Mouse (Mus musculus) heart, embryonic 15.5 days (tissue): ENCODE data around the gene Rho. TPM values are rescaled to one million over a fixed set of nuclear protein-coding genes. Genes with fewer than 3 reads are reported as not detected.

Experiments
- ATAC-seq: fragments of 200-750 bp; cut with Nextera tagmentation; replicated peaks from 2 replicates; pipeline ENCODE4 v1.8.0; 2017; ENCODE audit warnings: low read depth, moderate TSS enrichment; ENCODE audit not compliant: insufficient number of reproducible peaks, insufficient read depth, low FRiP score
- H3K27ac ChIP-seq: fragments of 300-500 bp; sonication (generic); 2 replicates; pipeline ENCODE4 v1.5.1; 2015; ENCODE audit warnings: mild to moderate bottlenecking, inconsistent platforms
- H3K27me3 ChIP-seq: fragments of 300-500 bp; sonication (generic); 2 replicates; pipeline ENCODE4 v1.6.1; 2015; ENCODE audit warnings: inconsistent platforms
- H3K36me3 ChIP-seq: fragments of 300-500 bp; sonication (generic); 2 replicates; pipeline ENCODE4 v1.6.1; 2015; ENCODE audit warnings: mild to moderate bottlenecking, inconsistent platforms
- H3K4me1 ChIP-seq: fragments of 300-500 bp; sonication (generic); replicated peaks from 2 replicates; pipeline ENCODE4 v1.6.1; 2015; ENCODE audit warnings: inconsistent platforms
- H3K4me2 ChIP-seq: fragments of 300-500 bp; sonication (generic); 2 replicates; pipeline ENCODE4 v1.6.1; 2015; ENCODE audit warnings: inconsistent platforms, mild to moderate bottlenecking, moderate library complexity
- H3K4me3 ChIP-seq: fragments of 300-500 bp; sonication (generic); 2 replicates; pipeline ENCODE4 v1.5.1; 2015; ENCODE audit warnings: mild to moderate bottlenecking, inconsistent platforms
- H3K9ac ChIP-seq: fragments of 300-500 bp; sonication (generic); 2 replicates; pipeline ENCODE4 v1.6.1; 2015; ENCODE audit warnings: mild to moderate bottlenecking, inconsistent platforms
- H3K9me3 ChIP-seq: fragments of 300-500 bp; sonication (generic); replicated peaks from 2 replicates; pipeline ENCODE4 v1.6.1; 2016; ENCODE audit warnings: inconsistent platforms
- WGBS: fragments of 180-500 bp; shearing (Covaris S2); methylation state at CpG from one replicate; pipeline ENCODE4 v1.1.7; 2015; ENCODE audit warnings: mixed read lengths; 5-methylcytosine and 5-hydroxymethylcytosine counted together
- polyA plus RNA-seq: library from polyadenylated mRNA; unstranded; fragments of >200 nt; fragmentation: Nextera tagmentation; extraction: Ambion mirVana; gene quantifications from 2 replicates; pipeline ENCODE4 v1.2.1, GENCODE M21; 2015

The Rho gene
- polyA plus RNA-seq, 1 experiment from 2014 or later: not detected

DNA sequence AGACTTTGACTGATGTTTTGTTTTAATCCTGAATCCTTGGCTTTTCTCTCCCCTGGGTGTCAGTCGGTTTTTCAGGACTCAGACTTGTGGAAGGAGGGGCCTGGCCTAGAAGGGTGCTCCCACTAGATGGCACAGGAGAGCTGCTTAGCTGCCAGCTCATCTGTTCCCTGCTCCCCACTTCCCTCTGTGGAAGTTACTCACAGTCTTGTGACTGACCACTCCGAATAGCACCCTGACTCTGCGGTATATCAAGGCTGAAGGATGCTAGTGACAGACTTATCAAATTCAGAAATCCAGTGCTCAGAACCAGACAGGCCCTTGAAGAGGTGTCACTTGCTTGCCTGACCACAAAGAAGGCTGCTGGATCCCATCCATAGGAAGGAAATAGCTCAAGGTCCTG is 30.5 kb upstream of the Rho start:
- Histone ChIP-seq H3K4me1 (peaks cover 24% of the 10 kb centered on the region), H3K36me3 (no peaks in the 10 kb centered on the region; the same call in 1 of the 2 replicates), H3K9ac (peak overlapping the region; percentile 5; the same call in 1 of the 2 replicates), H3K9me3 (no peaks in the 10 kb centered on the region), H3K27ac (peak overlapping the region; percentile 67), H3K27me3 (no peaks in the 10 kb centered on the region), H3K4me2 (no peak overlapping the region), H3K4me3 (no peak overlapping the region)
- WGBS: 10% methylated on average over 3 of the region's 3 CpGs
- peak; percentile 61 for ATAC-seq

DNA sequence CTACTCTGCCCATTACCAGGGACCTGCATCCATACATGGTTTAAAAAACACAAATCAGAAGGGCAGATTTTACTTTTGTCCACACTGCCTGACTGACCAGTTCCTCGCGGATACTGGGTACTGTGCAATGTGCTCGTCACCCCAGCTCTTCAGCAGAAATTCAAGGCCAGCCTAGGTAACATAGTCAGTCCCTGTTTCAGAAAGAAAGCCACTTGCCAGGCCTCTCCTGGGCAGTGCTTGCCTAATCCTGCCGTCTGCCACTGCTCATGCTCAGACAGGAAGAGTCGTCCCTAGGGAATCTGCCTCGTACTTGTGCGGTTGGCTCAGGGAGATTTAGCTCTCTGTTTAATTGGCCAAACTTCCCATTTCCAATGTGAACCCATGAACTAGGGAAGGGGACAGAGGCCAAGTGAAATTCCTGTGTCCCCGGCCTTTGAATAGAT is 30.0 kb upstream of the Rho start:
- Histone ChIP-seq H3K27me3 (no peaks in the 10 kb centered on the region), H3K4me1 (peaks cover 24% of the 10 kb centered on the region), H3K27ac (peak overlapping the region; percentile 67), H3K4me3 (no peak overlapping the region), H3K4me2 (no peak overlapping the region), H3K36me3 (no peaks in the 10 kb centered on the region; the same call in 1 of the 2 replicates), H3K9me3 (no peaks in the 10 kb centered on the region), H3K9ac (peak overlapping the region; percentile 5; the same call in 1 of the 2 replicates)
- WGBS: 62% methylated on average over 8 of the region's 8 CpGs
- ATAC-seq: 0 out of 2 replicates have a peak, but pooled peaks have one; percentile 21

DNA sequence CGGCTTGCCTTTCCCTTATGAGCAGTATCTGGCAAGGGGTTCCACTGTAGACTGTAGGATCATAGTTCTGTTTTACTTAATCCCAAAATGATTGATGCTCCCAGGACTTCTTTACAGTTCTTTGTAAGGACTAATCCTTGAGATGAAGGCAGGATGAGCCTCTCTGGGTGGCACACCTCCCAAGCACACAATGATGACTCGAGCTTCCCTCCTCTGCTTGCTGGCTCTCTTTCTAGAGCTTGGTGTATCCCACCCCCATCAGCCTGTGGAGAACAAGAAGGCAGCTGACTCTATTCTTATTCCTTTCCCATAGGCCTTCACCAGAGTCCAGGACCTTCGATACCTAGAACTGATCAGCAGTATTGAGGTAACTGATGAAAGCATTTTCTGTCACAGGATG is 29.0 kb upstream of the Rho start:
- Histone ChIP-seq H3K27ac (no peak overlapping the region), H3K9ac (no peak overlapping the region), H3K4me3 (no peak overlapping the region), H3K4me2 (no peak overlapping the region), H3K27me3 (no peaks in the 10 kb centered on the region), H3K9me3 (no peaks in the 10 kb centered on the region), H3K36me3 (no peaks in the 10 kb centered on the region; the same call in 1 of the 2 replicates), H3K4me1 (peaks cover 15% of the 10 kb centered on the region)
- ATAC-seq: no peak
- WGBS: 80% methylated on average over 3 of the region's 3 CpGs

DNA sequence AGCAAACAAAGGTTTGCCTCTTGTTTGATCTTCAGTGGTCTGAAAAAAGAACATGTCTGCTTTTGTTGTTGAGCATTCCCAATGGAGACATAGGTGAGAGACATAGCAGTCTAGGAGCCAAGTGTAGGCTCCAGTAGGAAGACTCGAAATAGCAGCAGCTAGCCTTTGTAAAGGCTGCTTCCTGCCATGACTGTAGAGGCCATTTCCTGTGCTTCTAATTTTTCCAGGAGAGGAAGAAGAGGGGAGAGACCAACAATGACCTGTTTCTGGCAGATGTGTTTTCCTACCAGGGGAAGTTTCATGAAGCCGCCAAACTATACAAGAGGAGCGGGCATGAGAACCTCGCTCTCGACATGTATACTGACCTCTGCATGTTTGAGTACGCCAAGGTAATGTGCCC is 26.0 kb upstream of the Rho start:
- Histone ChIP-seq H3K9ac (no peak overlapping the region), H3K4me2 (no peak overlapping the region), H3K9me3 (no peaks in the 10 kb centered on the region), H3K27ac (peak overlapping the region; percentile 67; the same call in 1 of the 2 replicates), H3K36me3 (no peaks in the 10 kb centered on the region; the same call in 1 of the 2 replicates), H3K4me1 (peaks cover 33% of the 10 kb centered on the region), H3K4me3 (no peak overlapping the region), H3K27me3 (no peaks in the 10 kb centered on the region)
- ATAC-seq: 0 out of 2 replicates have a peak, but pooled peaks have one; percentile 32
- WGBS: 72% methylated on average over 6 of the region's 6 CpGs

DNA sequence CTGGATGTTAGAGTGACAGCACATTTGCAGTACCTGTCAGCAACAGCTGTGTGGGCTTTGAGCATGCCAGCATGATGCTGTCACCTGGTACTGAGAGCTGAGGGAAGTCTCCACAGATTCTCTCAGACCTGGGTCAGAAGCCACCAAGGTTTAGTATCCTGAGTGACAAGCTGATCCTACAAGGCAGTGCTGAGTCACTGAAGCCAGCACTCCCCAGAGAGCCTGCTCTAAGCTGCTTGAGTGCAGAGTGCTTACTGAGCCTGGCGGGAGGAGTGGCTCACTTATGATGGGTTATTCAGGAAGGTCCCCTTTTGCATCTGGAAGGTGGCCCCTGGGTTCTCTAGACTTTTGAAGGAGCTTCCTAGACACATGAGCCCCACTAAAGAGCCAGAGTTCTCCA is 25.1 kb upstream of the Rho start:
- 66% methylated on average over 1 of the region's 1 CpGs for WGBS
- H3K36me3 ChIP-seq: no peaks in the 10 kb centered on the region; the same call in 1 of the 2 replicates
- no peak overlapping the region for H3K4me2 ChIP-seq
- no peaks in the 10 kb centered on the region for H3K27me3 ChIP-seq
- H3K9me3 ChIP-seq: no peaks in the 10 kb centered on the region
- ATAC-seq: no peak
- H3K27ac ChIP-seq: no peak overlapping the region
- H3K4me3 ChIP-seq: no peak overlapping the region
- H3K9ac ChIP-seq: no peak overlapping the region
- peaks cover 36% of the 10 kb centered on the region for H3K4me1 ChIP-seq

DNA sequence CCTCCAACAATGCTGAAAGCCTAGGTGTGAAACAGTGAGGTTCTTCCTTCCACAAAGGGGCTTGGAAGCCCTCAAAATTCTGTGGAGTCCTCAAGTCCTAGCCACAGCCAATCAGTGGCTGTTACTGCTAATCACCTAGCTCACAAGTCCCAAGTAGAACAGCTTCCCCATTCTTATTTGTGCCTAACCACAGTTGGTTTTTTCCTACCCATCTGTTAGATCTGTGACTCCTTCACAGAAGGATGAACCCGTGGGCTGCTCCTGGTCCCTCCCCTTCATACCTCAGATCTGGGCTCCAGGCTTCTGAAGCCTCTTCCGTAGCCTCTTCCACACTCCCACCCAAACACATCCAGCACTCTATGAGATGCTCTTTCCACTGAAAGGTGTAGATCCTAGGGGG is 24.7 kb upstream of the Rho start:
- Histone ChIP-seq H3K4me3 (no peak overlapping the region), H3K4me1 (peaks cover 36% of the 10 kb centered on the region), H3K9me3 (no peaks in the 10 kb centered on the region), H3K4me2 (no peak overlapping the region), H3K9ac (no peak overlapping the region), H3K27ac (no peak overlapping the region), H3K27me3 (no peaks in the 10 kb centered on the region), H3K36me3 (no peaks in the 10 kb centered on the region; the same call in 1 of the 2 replicates)
- ATAC-seq: no peak
- WGBS: 69% methylated on average over 2 of the region's 2 CpGs

DNA sequence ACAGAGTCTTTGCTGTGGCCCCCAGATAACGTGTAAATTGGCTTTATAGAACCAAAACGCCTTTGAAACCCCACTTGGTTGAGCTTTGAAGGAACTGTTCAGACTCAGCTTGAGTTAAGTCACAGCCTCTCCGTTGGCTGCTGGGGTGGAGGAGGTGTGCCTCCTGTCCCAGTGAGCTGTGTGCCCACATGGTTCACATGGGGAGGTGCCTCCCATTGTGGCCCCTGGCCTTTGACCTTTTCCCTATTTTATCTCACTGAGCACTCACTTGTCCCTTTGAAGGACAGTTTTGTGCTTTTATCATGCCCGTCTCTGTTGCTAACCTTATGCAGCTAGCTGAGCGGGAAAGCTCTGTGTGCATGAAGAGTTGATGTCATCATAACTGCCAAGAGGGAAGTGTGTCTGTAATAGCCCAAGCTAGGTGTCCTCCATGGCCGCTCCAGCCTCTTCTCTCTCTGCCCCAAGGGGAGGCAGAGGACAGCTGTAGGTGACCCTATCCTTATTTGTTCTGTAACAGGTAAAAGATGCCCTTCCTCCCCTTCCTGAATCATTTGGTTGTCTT is 23.0 kb upstream of the Rho start:
- Histone ChIP-seq H3K27me3 (no peaks in the 10 kb centered on the region), H3K4me1 (peaks cover 44% of the 10 kb centered on the region), H3K4me2 (no peak overlapping the region), H3K36me3 (no peaks in the 10 kb centered on the region), H3K27ac (peak overlapping the region; percentile 41; the same call in 1 of the 2 replicates), H3K4me3 (no peak overlapping the region), H3K9ac (no peak overlapping the region), H3K9me3 (no peaks in the 10 kb centered on the region)
- ATAC-seq: no peak
- 32% methylated on average over 6 of the region's 6 CpGs for WGBS

DNA sequence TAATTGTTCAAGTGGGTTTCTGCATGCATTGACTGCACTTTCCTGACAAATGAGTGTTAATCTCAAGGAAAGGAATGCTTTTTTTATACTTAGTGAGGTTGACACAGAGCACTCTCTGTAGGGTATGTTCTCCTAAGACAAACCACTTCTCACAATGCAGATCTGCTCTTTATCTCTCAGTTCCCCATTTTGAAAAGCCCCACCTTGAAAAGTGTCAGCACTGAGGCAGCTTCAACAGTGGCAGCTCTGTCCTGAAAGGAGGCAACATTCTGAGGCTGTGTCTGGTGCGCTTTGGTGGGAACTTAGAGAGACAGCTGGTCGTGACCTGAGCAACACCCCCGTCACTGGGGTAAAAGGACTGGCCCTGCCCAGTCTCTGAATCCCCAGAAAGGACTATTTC is 22.5 kb upstream of the Rho start:
- peaks cover 49% of the 10 kb centered on the region for H3K4me1 ChIP-seq
- H3K36me3 ChIP-seq: no peaks in the 10 kb centered on the region
- no peak overlapping the region for H3K9ac ChIP-seq
- H3K27me3 ChIP-seq: no peaks in the 10 kb centered on the region
- peak overlapping the region; percentile 41 for H3K27ac ChIP-seq
- no peaks in the 10 kb centered on the region for H3K9me3 ChIP-seq
- ATAC-seq: no peak
- no peak overlapping the region for H3K4me3 ChIP-seq
- no peak overlapping the region for H3K4me2 ChIP-seq
- 69% methylated on average over 3 of the region's 3 CpGs for WGBS

DNA sequence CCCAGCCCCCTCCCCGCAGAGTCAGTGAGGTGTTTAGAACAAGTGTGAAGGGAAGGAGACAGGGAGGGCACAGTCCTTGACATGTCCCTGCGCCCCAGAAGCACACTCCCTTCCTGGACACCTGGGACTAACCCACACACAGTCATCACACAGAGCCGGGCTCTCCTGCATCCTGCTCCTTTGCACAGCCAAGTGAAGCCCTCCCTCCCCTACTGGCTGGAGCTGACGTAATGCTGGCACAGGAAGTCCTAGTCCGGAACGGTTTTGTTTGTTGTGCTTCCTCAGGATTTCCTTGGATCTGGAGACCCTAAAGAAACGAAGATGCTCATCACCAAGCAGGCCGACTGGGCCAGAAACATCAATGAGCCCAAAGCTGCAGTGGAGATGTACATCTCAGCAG is 21.6 kb upstream of the Rho start:
- Histone ChIP-seq H3K4me3 (no peak overlapping the region), H3K4me1 (peaks cover 58% of the 10 kb centered on the region), H3K36me3 (no peaks in the 10 kb centered on the region), H3K9me3 (no peaks in the 10 kb centered on the region), H3K9ac (no peak overlapping the region), H3K27ac (peak overlapping the region; percentile 70), H3K4me2 (no peak overlapping the region), H3K27me3 (no peaks in the 10 kb centered on the region)
- WGBS: 51% methylated on average over 8 of the region's 8 CpGs
- ATAC-seq: peak; percentile 65

DNA sequence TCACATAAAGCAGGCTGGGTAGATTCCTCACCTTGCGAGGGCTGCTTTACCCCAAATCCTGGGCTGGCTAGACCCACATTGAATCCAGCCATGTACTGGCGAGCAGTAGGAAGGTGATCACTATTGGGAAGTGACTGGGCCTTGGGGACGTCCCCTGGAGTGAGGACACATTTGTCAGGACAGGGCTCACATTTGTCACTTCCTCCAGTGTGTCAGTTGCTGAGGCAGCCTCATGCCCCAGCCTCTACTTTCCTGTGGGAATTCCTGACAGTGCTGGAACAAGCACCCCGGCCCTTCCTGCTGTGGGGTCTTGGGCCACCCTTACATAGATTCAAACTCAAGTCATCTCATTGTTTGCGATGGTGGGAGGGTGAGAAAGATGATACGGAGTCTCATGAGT is 19.8 kb upstream of the Rho start:
- no peaks in the 10 kb centered on the region for H3K36me3 ChIP-seq
- no peaks in the 10 kb centered on the region for H3K9me3 ChIP-seq
- H3K27me3 ChIP-seq: no peaks in the 10 kb centered on the region
- peaks cover 76% of the 10 kb centered on the region for H3K4me1 ChIP-seq
- H3K9ac ChIP-seq: no peak overlapping the region
- WGBS: 63% methylated on average over 6 of the region's 6 CpGs
- ATAC-seq: no peak
- peak overlapping the region; percentile 22 for H3K27ac ChIP-seq
- H3K4me2 ChIP-seq: no peak overlapping the region
- H3K4me3 ChIP-seq: no peak overlapping the region

DNA sequence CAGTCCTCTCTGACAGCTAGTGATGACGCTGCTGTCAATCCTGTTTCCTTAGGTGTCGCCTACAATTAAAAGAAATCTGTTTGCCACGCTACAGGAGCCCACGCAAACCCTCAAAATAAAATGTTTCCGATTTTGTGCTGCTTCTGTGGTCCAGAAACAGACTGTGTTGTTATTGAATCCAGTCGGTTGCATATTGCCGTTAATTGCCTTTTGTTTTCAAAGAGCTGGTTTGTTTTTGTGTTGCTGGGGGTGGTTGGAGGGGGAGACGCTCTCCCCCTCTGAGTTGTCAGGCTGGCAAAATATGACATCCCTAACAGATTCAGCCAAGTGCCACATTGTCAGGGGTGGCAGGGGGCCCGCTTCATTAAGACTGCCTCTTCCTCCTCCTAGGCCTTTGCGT is 18.1 kb upstream of the Rho start:
- H3K4me1 ChIP-seq: peaks cover 81% of the 10 kb centered on the region
- H3K9me3 ChIP-seq: no peaks in the 10 kb centered on the region
- H3K9ac ChIP-seq: no peak overlapping the region
- no peak overlapping the region for H3K4me2 ChIP-seq
- ATAC-seq: no peak
- 85% methylated on average over 10 of the region's 10 CpGs for WGBS
- no peak overlapping the region for H3K4me3 ChIP-seq
- no peaks in the 10 kb centered on the region for H3K27me3 ChIP-seq
- no peaks in the 10 kb centered on the region for H3K36me3 ChIP-seq
- H3K27ac ChIP-seq: no peak overlapping the region

DNA sequence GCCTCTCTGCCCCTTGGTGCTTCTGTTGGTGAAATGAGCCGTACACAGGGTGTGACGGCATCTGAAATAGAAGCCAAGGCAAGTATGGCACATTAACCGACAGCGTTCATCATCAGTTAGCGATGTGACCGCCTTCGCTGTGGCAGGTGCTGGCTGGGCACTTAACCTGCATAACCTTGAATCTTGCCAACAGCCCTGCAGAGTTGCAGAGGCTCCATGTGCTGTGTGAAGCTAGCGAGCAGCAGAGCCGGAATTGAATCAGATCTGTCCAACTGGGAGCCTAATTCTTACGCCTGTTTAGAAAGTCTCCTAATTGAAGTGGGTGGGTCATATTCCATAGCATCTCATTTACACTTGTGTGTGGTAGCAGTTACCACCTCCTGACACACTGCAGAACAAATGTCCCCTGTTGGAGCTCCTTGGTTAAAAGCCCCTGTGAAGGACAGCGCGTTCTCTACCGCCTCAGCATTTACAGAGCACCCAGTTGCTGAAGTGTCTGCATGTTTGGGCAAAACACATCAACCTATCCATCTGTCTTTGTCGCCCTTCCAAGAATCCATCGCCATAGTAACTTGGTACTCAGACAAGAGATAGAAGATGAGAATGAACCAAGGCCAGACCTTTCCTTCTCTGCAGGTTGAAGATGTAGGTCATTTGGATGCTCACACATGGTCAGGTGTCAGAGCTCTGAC is 16.9 kb upstream of the Rho start:
- no peaks in the 10 kb centered on the region for H3K36me3 ChIP-seq
- no peak overlapping the region for H3K9ac ChIP-seq
- peaks cover 69% of the 10 kb centered on the region for H3K4me1 ChIP-seq
- H3K27ac ChIP-seq: peak overlapping the region; percentile 86
- H3K27me3 ChIP-seq: no peaks in the 10 kb centered on the region
- H3K4me2 ChIP-seq: no peak overlapping the region
- 78% methylated on average over 15 of the region's 15 CpGs for WGBS
- no peak for ATAC-seq
- no peaks in the 10 kb centered on the region for H3K9me3 ChIP-seq
- no peak overlapping the region for H3K4me3 ChIP-seq
